Mouse (Mus musculus) hindbrain, embryonic 13.5 days (tissue): ENCODE data around the gene Agap1. TPM values are rescaled to one million over a fixed set of nuclear protein-coding genes. Genes with fewer than 3 reads are reported as not detected.

ENCODE experiments used
- ATAC-seq: fragments of 200-750 bp; cut with Nextera tagmentation; 2 replicates; pipeline ENCODE4 v1.8.0; 2017; ENCODE audit warnings: moderate TSS enrichment; ENCODE audit not compliant: low FRiP score
- H3K27ac ChIP-seq: fragments of 300-500 bp; sonication (generic); 2 replicates; pipeline ENCODE4 v1.5.1; 2015; ENCODE audit warnings: inconsistent platforms, mild to moderate bottlenecking, moderate library complexity
- H3K27me3 ChIP-seq: fragments of 300-500 bp; sonication (generic); 2 replicates; pipeline ENCODE4 v1.6.1; 2015; ENCODE audit warnings: mild to moderate bottlenecking, inconsistent platforms
- H3K36me3 ChIP-seq: fragments of 300-500 bp; sonication (generic); 2 replicates; pipeline ENCODE4 v1.6.1; 2015; ENCODE audit warnings: mild to moderate bottlenecking, inconsistent platforms
- H3K4me1 ChIP-seq: fragments of 300-500 bp; sonication (generic); replicated peaks from 2 replicates; pipeline ENCODE4 v1.6.1; 2015; ENCODE audit warnings: inconsistent platforms
- H3K4me2 ChIP-seq: fragments of 300-500 bp; sonication (generic); 2 replicates; pipeline ENCODE4 v1.6.1; 2015; ENCODE audit warnings: inconsistent platforms, mild to moderate bottlenecking, moderate library complexity
- H3K4me3 ChIP-seq: fragments of 300-500 bp; sonication (generic); 2 replicates; pipeline ENCODE4 v1.5.1; 2015; ENCODE audit warnings: mild to moderate bottlenecking, inconsistent platforms
- H3K9ac ChIP-seq: fragments of 300-500 bp; sonication (generic); 2 replicates; pipeline ENCODE4 v1.6.1; 2015; ENCODE audit warnings: mild to moderate bottlenecking, inconsistent platforms
- H3K9me3 ChIP-seq: fragments of 300-500 bp; sonication (generic); 2 replicates; pipeline ENCODE4 v1.6.1; 2016; ENCODE audit warnings: inconsistent platforms
- WGBS: fragments of 180-500 bp; shearing (Covaris S2); methylation state at CpG from one replicate; pipeline ENCODE4 v1.1.7; 2015; 5-methylcytosine and 5-hydroxymethylcytosine counted together
- polyA plus RNA-seq: library from polyadenylated mRNA; unstranded; fragments of >200 nt; fragmentation: Nextera tagmentation; extraction: Ambion mirVana; gene quantifications from 2 replicates; pipeline ENCODE4 v1.2.1, GENCODE M21; 2015

Agap1 gene
- polyA plus RNA-seq, 1 experiment from 2014 or later, result 51.3 TPM

DNA sequence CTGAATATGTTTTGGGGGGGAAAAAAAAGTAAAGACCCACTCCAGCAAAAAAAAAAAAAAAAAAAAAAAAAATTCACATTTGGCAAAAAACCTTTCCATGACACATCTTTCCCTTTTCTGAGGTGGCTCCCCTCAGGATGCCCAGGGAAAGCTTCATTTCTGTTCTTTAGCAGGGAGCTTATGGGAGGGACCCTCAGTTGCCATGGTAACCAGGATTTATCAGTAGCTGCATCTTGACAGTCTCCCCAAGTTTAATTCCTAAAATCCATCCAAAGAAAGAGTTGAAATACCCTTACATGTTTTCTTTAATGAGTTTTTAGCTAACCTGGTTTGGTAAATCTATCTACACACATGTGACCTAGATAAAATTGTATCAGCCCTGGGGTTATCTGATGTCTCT lies 295.1 kb downstream of the Agap1 start:
- Histone ChIP-seq H3K4me1 (peaks cover 34% of the 10 kb centered on the region), H3K36me3 (peaks cover 15% of the 10 kb centered on the region), H3K9me3 (no peaks in the 10 kb centered on the region), H3K27me3 (peaks cover 8% of the 10 kb centered on the region; the same call in 1 of the 2 replicates), H3K4me3 (no peak overlapping the region), H3K9ac (no peak overlapping the region), H3K27ac (peak overlapping the region; percentile 80; the same call in 1 of the 2 replicates), H3K4me2 (no peak overlapping the region)
- no peak for ATAC-seq

GRCm38 (mm10) chr1:89750495-89750894 lies 295.9 kb downstream of the Agap1 start:
- peak overlapping the region; percentile 45 for H3K4me2 ChIP-seq
- H3K9ac ChIP-seq, result no peak overlapping the region; the same call in 1 of the 2 replicates
- peaks cover 43% of the 10 kb centered on the region for H3K4me1 ChIP-seq
- peak overlapping the region; percentile 80 for H3K27ac ChIP-seq
- peak overlapping the region; percentile 10; the same call in 1 of the 2 replicates for H3K4me3 ChIP-seq
- peaks cover 9% of the 10 kb centered on the region for H3K36me3 ChIP-seq
- ATAC-seq, result peak; percentile 73; the same call in 1 of the 2 replicates
- H3K9me3 ChIP-seq, result no peaks in the 10 kb centered on the region
- 0 out of 2 replicates have a peak, but pooled peaks cover 4% of the 10 kb centered on the region for H3K27me3 ChIP-seq
- WGBS, result 4% methylated on average over 9 of the region's 9 CpGs

DNA sequence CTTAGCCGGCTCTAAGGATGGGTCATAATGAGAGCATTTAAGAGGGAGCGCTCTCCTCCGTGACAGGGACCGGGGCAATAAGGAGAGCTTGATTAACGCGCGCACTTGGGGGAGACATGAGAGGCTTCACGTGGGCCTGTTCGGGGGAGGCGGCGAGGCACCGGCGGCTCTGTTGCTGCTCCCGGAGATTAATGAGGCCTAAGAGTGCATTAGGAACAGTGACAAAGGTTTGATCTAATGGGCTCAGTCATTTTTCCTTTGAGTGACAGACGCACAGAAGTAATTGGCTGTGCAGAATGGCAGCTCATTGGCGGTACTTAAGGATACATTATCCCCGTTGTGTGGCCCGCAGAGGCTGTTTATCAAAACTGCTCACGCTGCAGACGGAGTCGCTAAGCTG lies 296.3 kb downstream of the Agap1 start:
- Histone ChIP-seq H3K4me1 (peaks cover 47% of the 10 kb centered on the region), H3K9ac (no peak overlapping the region; the same call in 1 of the 2 replicates), H3K9me3 (no peaks in the 10 kb centered on the region), H3K27ac (peak overlapping the region; percentile 80), H3K27me3 (0 out of 2 replicates have a peak, but pooled peaks cover 4% of the 10 kb centered on the region), H3K4me3 (peak overlapping the region; percentile 10), H3K4me2 (peak overlapping the region; percentile 45), H3K36me3 (peaks cover 4% of the 10 kb centered on the region)
- WGBS, result 3% methylated on average over 21 of the region's 21 CpGs
- peak; percentile 86 for ATAC-seq

- H3K9ac ChIP-seq, result no peak overlapping the region; the same call in 1 of the 2 replicates
- peaks cover 51% of the 10 kb centered on the region for H3K4me1 ChIP-seq
- peak overlapping the region; percentile 80 for H3K27ac ChIP-seq
- peak; percentile 8; the same call in 1 of the 2 replicates for ATAC-seq
- H3K27me3 ChIP-seq, result 0 out of 2 replicates have a peak, but pooled peaks cover 4% of the 10 kb centered on the region
- H3K4me2 ChIP-seq, result peak overlapping the region; percentile 45
- H3K9me3 ChIP-seq, result no peaks in the 10 kb centered on the region
- WGBS, result 41% methylated on average over 11 of the region's 11 CpGs
- H3K36me3 ChIP-seq, result peaks cover 2% of the 10 kb centered on the region
- no peak overlapping the region; the same call in 1 of the 2 replicates for H3K4me3 ChIP-seq
Measured at GRCm38 (mm10) chr1:89751344-89751743, 296.7 kb downstream of the Agap1 start.

DNA sequence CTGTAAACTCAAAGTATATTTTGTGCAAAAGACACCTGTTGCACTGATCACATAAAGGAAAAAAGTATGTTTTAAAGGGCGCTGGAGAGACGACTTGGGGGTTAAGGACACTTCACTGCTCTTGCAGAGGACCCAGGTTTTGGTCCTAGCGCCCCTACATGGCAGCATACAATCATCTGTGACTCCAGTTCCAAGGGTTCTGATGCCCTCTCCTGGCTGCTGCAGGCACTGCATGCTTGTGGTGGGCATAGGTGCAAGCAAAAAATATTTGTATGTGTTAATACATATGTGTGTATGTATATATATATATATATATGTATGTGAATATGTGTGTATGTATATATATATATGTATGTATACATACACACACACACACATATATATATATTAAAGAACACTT lies 298.1 kb downstream of the Agap1 start:
- ATAC-seq, result no peak
- Histone ChIP-seq H3K27me3 (peaks cover 14% of the 10 kb centered on the region; the same call in 1 of the 2 replicates), H3K4me1 (peaks cover 56% of the 10 kb centered on the region), H3K9me3 (no peaks in the 10 kb centered on the region), H3K9ac (no peak overlapping the region), H3K36me3 (no peaks in the 10 kb centered on the region), H3K27ac (no peak overlapping the region), H3K4me3 (no peak overlapping the region), H3K4me2 (no peak overlapping the region)
- 97% methylated on average over 3 of the region's 3 CpGs for WGBS

- Histone ChIP-seq H3K27me3 (peaks cover 16% of the 10 kb centered on the region; the same call in 1 of the 2 replicates), H3K36me3 (0 out of 2 replicates have a peak, but pooled peaks cover 2% of the 10 kb centered on the region), H3K9ac (peak overlapping the region; percentile 5; the same call in 1 of the 2 replicates), H3K4me2 (no peak overlapping the region), H3K4me1 (peaks cover 46% of the 10 kb centered on the region), H3K4me3 (no peak overlapping the region), H3K9me3 (no peaks in the 10 kb centered on the region), H3K27ac (no peak overlapping the region)
- no peak for ATAC-seq
- 48% methylated on average over 12 of the region's 12 CpGs for WGBS
Measured at GRCm38 (mm10) chr1:89755358-89755757, 300.8 kb downstream of the Agap1 start.

DNA sequence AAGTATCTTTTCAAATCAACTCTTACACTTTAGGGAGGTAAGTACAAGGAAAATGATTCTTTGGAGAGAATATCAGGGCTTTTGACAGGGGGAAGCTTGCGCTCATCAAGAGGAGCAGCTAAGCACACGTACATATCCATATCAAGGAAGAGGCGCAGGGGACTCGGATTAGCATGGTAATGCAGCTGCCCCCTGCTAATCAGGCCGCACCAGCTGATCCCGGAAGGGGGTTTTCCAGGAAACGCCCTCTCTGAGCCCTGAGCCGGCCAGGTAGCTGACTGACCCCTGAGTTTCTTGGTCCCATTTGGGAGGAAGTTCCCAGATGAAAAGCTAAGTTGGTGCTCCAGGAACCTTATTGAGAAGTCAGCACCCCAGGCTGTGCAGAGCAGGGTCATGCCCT lies 301.8 kb downstream of the Agap1 start:
- Histone ChIP-seq H3K9ac (no peak overlapping the region), H3K4me3 (no peak overlapping the region), H3K27me3 (peaks cover 16% of the 10 kb centered on the region; the same call in 1 of the 2 replicates), H3K36me3 (0 out of 2 replicates have a peak, but pooled peaks cover 2% of the 10 kb centered on the region), H3K4me1 (peaks cover 35% of the 10 kb centered on the region), H3K9me3 (no peaks in the 10 kb centered on the region), H3K27ac (no peak overlapping the region), H3K4me2 (no peak overlapping the region)
- 13% methylated on average over 8 of the region's 8 CpGs for WGBS
- ATAC-seq, result no peak

DNA sequence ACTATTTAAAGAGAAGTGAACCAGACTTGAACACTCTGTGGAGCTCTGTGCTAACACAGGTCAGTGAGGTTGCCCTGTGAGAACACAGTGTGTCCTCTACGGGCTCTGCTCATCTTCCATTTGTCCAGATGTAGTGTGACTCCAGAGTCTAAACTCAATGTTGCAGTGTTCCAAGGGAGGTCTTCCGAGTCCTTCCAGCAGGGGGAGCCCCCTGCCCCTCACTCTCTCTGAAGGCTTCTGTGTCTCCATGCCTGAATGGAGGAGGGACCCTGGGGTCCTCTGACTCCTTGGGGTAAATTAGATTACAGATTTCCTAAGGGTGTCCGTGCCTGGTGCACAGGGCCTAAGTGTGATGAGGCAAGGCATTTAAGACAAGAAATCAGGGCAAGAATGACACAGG lies 302.9 kb downstream of the Agap1 start:
- H3K36me3 ChIP-seq, result peaks cover 5% of the 10 kb centered on the region
- H3K4me3 ChIP-seq, result no peak overlapping the region
- H3K4me1 ChIP-seq, result peaks cover 29% of the 10 kb centered on the region
- no peak overlapping the region for H3K4me2 ChIP-seq
- WGBS, result 52% methylated on average over 3 of the region's 3 CpGs
- 0 out of 2 replicates have a peak, but pooled peaks have one; percentile 43 for ATAC-seq
- H3K9me3 ChIP-seq, result no peaks in the 10 kb centered on the region
- peaks cover 16% of the 10 kb centered on the region; the same call in 1 of the 2 replicates for H3K27me3 ChIP-seq
- no peak overlapping the region for H3K9ac ChIP-seq
- no peak overlapping the region for H3K27ac ChIP-seq

- WGBS, result 17% methylated on average over 3 of the region's 3 CpGs
Measured at GRCm38 (mm10) chr1:89763912-89764311, 309.3 kb downstream of the Agap1 start.

GRCm38 (mm10) chr1:89766891-89767290 lies 312.3 kb downstream of the Agap1 start:
- no peak overlapping the region for H3K9ac ChIP-seq
- no peaks in the 10 kb centered on the region for H3K27me3 ChIP-seq
- H3K4me3 ChIP-seq, result no peak overlapping the region
- no peak overlapping the region for H3K4me2 ChIP-seq
- ATAC-seq, result no peak
- no peak overlapping the region for H3K27ac ChIP-seq
- no peaks in the 10 kb centered on the region for H3K9me3 ChIP-seq
- H3K4me1 ChIP-seq, result peaks cover 50% of the 10 kb centered on the region
- H3K36me3 ChIP-seq, result peaks cover 23% of the 10 kb centered on the region
- WGBS, result 36% methylated on average over 8 of the region's 8 CpGs

More at GRCm38 (mm10) chr1:89763912-89764311, 309.3 kb downstream of the Agap1 start:
- H3K4me2 ChIP-seq, result no peak overlapping the region
- peaks cover 41% of the 10 kb centered on the region for H3K4me1 ChIP-seq
- no peak overlapping the region for H3K4me3 ChIP-seq
- no peaks in the 10 kb centered on the region for H3K9me3 ChIP-seq
- no peaks in the 10 kb centered on the region for H3K27me3 ChIP-seq
- no peak overlapping the region for H3K27ac ChIP-seq
- H3K9ac ChIP-seq, result no peak overlapping the region
- ATAC-seq, result no peak
- H3K36me3 ChIP-seq, result peaks cover 14% of the 10 kb centered on the region

GRCm38 (mm10) chr1:89769641-89770040 lies 315.0 kb downstream of the Agap1 start:
- Histone ChIP-seq H3K4me1 (peaks cover 37% of the 10 kb centered on the region), H3K9me3 (no peaks in the 10 kb centered on the region), H3K27me3 (no peaks in the 10 kb centered on the region), H3K9ac (no peak overlapping the region), H3K27ac (no peak overlapping the region), H3K36me3 (peaks cover 22% of the 10 kb centered on the region), H3K4me3 (no peak overlapping the region), H3K4me2 (no peak overlapping the region)
- WGBS, result 53% methylated on average over 4 of the region's 4 CpGs
- no peak for ATAC-seq

GRCm38 (mm10) chr1:89770298-89770697 lies 315.7 kb downstream of the Agap1 start:
- H3K27me3 ChIP-seq, result no peaks in the 10 kb centered on the region
- 79% methylated on average over 1 of the region's 1 CpGs for WGBS
- no peak overlapping the region for H3K4me2 ChIP-seq
- no peak overlapping the region for H3K27ac ChIP-seq
- peaks cover 22% of the 10 kb centered on the region for H3K36me3 ChIP-seq
- no peaks in the 10 kb centered on the region for H3K9me3 ChIP-seq
- H3K9ac ChIP-seq, result no peak overlapping the region
- ATAC-seq, result no peak
- H3K4me1 ChIP-seq, result peaks cover 43% of the 10 kb centered on the region
- H3K4me3 ChIP-seq, result no peak overlapping the region

DNA sequence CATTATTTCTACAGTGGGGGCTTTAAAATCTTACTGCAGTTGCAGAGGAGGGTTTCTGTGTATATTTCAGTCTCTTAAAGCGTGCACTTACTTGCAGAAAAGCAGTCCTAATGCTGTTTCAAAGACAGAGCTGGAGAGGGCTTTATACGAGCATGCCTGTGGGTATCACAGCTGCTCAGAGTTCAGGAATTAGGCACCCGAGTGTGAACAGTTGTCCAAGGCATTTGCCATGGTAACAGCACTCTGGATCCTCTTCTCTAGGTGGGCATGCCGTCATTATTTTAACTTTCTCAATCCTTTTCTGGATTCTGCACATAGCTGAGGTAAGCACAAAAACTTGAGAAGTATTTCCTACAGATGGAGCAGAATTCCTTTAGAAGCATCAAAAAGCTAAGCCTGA lies 321.1 kb downstream of the Agap1 start:
- Histone ChIP-seq H3K9me3 (no peaks in the 10 kb centered on the region), H3K36me3 (peaks cover 14% of the 10 kb centered on the region), H3K27me3 (no peaks in the 10 kb centered on the region), H3K4me1 (peaks cover 20% of the 10 kb centered on the region), H3K4me3 (no peak overlapping the region), H3K27ac (no peak overlapping the region), H3K4me2 (no peak overlapping the region), H3K9ac (no peak overlapping the region)
- 39% methylated on average over 4 of the region's 4 CpGs for WGBS
- ATAC-seq, result no peak
